Mouse (Mus musculus) layer of hippocampus, adult 11-12 months (tissue): ENCODE results near the gene Ramp1.

Experiments used
- DNase-seq: peaks from one replicate; pipeline ENCODE4 v3.0.0; 2022; ENCODE audit warnings: low spot score

Ramp1 gene

DNA sequence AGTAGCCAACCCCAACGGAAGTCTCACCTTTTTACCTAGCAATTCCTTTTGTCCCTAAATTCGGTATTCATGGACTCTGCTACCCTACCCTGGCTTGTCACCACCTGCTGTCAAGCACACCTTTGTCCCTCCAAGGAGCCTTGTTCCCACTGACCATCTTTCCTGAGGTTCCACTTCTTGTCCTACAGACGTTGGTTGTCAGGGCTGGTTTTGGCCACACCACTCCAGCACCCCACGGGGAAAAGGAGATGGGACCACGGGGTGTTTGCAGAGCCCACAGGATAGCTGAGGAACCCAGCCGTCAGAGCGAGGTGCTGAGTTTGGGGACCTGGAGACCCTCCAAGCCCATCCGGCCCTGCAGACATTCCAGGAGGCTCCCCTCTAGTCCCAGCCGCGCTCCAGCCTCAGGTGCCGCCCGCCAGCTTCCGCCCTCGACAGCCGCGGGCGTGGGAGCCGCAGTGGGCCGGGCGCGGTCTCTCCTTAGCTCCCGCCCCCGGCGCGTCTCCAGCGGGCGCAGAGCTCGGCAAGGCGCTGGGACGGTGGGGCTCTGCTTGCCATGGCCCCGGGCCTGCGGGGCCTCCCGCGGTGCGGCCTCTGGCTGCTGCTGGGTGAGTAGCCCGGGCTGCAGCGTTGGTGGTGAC, at the start of gene Ramp1:
Gene Ramp1 (plus strand): TSS at position 290 of the 641 bp plus-strand sequence.
- peak; percentile 58 for DNase-seq

DNA sequence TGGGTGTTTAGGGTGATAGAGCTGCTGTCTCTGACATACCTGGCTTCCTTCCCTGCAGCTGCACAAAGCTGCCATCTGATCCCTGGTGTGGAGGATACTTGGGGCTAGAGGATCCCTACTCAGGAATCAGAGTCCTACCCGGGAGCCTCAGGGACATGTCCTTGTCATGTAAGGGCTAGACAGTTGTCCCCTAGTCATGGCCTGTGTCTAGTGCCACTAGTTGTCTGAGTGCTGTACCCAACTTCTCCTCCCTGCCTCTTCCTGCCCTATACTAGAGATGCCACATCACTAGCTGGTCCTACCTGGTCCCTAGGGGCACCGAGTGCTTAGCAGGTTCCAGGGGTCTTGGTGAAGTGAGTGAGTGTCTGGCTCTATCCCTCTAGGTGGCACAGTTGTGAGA, 42.6 kb upstream of the Ramp1 start:
- DNase-seq: no peak

DNA sequence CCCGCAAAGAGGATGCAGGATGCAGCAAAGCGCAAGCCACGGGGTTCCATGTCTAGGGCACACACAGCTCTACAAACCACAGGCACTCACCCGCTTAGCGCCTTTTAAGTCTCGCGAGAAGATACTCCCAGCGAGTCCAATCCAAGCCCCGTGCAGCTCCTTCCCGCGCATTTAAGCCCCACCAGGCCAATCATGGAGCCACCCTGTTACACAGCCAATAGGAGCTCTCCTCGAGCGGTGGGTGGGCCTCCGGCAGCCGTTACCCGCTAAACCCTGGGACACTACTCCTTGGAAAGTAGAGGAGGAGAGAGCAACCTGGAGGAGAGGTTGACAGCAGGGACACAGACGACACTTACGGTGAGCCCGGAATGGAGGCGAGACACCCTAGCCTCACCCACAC, 34.8 kb upstream of the Ramp1 start, which contains the start of gene Rbm44:
Gene Rbm44 (plus strand): TSS at position 277 of the 400 bp plus-strand sequence.
- no peak for DNase-seq

DNA sequence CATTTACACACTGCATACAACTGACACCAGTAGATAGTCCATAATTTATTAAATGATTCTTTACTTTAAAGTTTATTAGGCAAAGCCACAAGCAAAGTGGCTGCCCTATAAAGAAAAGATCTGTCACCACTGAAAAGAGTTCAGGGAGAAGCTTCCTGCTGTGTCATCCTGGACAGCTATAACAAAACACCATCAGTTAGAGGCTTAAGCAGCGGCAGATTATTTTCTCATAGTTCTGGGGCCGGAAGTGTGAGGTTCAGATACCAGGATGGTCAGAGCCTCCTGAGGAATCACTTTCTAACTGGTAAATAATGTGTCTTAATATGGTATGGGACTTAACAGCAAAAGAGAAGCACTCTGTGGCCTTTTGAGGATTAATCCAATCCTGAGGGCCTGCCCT, 28.1 kb upstream of the Ramp1 start:
- no peak for DNase-seq

DNA sequence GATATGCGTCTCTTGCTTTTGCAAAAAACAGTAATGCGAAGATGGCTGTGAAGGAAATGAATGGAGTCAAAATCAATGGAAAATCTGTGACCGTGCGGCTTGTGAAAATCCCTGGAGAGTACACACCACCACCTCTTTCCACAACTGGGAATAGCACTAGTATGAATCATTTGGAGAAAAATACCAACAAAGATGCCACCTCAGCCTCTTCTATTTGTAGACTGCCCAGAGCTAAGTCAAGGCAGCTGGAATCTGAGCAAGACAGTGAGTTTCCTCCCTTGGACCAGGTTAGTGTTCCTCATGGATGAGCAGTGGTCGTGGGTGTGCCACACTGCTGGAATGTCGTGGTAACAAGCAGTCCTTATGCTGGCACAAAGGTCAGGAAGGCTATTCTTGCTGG, 12.8 kb upstream of the Ramp1 start:
- no peak for DNase-seq

DNA sequence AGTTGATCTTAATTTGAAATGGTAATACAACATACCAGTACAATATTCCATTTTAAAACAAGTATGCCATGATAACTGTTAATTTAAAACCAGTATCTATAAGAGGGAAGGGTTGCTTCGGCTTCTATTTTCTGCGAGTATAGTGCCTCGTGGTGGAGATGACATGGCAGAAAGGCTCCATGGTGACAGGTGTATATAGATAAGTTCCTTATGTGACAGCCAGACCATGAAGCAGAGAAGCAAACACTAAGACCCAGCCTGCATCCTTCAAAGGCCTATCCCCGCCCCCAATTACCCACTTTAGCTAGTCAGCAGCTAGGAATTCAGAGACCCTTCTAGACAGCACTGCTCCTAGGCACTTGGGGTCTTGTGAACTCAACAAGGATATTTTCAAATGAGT, 10.5 kb upstream of the Ramp1 start:
- DNase-seq: no peak

DNA sequence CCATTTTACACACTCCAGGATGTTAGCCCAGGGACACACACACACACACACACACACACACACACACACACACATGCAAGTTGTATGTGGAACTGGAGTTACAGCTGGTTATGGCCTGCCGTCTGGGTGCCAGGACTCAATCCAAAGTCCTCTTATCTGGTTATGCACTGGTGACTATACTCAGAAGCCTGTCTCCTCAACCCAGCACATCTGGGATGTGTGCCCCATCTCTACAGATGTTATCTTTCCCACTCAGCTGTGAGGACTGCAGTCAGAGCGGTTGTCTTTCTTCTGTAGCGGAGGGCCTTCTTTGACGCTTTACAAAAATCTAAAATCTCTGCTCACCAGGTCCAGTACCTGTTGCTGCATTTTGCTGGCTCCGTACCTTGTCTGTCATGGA, 4.8 kb upstream of the Ramp1 start:
- DNase-seq: no peak

DNA sequence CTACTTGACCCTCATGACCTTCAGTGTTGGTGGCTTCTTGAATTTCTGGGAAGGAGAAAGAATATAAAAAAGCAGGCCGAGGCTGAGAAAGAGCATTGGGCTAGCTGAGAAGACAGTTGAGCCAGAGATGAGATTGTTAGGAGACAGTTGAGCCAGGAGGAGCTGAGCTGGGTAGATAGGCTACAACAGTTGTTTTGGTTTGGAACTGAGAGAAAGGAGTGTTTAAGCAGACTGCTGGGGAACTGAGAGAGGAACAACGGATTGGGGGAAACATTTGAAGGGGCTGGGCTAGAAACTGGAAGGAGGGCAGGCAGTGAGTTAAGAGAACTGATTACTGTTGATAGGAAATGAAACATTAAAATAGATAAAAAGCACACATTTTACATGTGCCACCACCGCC, 3.6 kb upstream of the Ramp1 start:
- no peak for DNase-seq

DNA sequence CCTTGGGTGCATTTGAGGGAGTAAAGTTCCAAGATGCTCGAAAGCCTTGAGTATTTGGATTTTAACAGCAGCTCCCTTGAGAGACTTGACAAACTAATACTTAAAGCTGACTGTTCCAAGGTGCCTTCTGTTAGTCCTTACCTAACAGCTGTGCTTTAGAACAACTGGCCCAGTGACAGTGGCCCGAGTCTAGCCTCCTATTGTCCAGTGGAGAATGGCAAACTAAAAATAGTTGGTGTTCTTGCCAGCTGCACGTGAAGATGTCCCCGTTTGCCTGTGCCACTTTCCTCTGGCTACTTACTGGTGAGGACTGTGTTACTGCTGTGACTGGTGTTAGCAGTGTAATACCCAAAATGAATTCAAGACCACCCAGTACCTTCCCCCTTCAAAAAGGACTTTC, 2.8 kb upstream of the Ramp1 start:
- no peak for DNase-seq

DNA sequence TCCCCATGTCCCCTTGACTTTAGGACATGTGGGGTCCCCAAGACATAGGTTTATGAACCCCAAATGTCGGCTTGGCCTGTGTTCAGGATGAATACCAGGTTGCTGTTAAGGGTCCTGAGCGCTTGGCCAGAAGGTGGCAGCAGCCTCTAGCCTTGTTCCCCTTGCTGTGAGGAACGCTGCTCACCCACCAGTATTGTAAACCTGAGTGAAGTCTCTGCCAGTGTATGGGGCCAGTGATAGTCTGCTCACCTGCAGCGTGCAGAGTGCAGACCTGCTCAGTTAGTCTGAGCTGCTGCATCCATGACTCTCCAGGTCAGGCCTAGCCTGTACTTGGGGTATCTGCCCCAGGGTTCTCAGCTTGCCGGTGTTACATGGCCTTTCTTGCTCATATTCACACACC, 536 bp upstream of the Ramp1 start:
- DNase-seq: peak; percentile 87

DNA sequence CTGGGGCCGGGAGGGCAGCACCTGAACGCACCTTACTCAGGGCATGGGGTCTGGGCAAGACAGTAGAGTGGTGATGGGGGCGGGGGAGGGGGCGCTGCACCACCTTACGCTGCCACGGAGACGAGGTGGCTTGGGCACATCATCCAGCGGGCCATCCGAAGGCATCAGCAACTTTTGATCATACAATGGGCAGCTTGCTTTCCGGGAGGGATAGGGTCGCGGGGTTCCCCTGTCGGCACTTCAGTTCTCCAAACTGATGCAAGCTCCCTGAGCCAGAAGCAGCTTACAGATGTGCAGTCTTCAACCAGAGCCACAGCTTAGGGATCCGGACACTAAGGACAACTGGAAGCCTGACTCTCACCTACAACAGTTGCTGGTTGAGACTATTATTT, 548 bp downstream of the Ramp1 start:
- DNase-seq: no peak

DNA sequence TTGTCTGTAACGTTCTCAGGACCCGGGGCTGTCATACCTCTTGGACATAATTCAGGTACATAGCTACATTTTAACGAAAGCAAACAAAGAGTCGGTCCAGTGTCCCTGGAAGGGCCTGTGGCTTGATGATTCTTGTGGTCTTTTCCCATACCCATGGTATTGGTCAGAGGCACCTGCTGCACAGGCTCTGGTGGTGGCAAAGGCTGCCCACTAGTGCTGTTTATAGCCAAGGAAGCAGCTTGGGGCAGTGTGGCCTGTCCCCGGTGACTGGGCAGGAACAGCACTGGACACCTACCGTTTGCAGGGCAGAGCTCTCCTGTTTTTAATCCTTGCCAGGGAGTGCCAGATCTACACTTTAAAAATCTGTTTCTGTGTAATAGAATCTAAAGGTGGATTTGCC, 1.1 kb downstream of the Ramp1 start:
- DNase-seq: no peak

DNA sequence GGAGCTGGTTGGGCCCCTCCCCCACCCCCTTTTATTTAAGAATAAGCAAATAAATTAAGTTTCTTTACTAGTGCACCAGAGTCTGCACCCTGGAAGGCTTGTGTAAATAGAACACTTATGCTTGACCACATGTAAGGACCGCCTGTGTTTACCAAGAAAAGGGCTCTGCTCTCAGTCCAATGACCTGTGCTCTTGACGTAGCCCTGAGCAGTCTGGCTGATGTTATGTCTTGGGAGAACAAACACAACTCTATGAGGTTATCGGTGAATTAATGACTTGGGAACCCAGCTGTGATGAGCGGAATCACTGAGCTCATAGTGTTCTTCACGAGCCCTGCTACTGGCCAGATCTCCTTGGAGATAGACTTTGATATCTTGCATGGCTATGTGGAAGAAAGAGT, 1.6 kb downstream of the Ramp1 start:
- no peak for DNase-seq

DNA sequence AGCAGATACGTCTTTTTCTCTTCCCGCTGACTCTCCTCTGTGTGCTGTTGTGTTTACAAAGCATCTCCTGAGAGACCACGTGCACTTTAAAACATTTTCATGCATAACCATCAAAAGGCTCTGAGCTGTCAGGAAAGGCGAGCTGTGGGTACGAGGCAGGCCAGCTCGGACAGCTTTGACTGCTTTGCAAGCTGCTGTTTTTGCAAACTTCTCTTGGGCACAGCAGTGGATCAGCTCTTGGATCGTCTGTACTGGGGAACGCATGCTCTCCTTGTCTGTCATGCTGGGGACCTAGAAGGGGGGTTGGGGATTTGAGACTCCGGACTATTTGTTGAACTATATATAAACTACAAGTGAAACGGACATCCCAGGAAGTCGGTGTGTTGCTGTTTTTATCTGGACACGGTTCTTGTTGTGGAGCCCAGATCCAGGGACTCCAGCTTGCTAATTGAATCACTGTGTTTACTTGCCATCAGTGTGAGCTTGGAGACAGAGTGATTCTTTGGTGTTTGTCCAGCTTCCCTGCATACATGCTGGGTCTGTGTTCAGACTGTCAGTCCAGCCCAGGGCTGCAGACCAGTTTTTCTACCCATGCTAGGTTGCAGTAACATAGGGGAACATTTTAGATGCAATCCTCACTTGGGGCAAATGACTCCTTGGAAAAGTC, 2.3 kb downstream of the Ramp1 start:
- DNase-seq: no peak

DNA sequence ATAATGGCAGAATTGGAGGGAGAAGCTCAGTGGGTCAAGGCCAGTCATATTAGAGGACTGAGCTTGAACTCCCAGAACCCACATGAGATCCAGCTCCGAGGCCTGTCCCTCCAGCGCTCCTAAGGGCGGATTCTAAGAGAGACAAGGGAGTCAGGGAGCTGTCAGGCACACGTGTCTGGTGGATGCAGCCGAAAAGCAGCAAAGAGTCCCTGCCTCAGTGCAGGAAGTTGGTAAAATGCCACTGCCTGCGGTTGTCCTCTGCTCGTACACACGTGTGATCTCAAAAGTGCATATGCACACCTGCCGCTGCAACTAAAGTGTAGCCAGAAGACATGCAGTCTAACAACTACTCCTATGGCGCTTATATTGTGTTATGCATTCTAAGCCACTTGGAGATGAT, 3.7 kb downstream of the Ramp1 start:
- no peak for DNase-seq

DNA sequence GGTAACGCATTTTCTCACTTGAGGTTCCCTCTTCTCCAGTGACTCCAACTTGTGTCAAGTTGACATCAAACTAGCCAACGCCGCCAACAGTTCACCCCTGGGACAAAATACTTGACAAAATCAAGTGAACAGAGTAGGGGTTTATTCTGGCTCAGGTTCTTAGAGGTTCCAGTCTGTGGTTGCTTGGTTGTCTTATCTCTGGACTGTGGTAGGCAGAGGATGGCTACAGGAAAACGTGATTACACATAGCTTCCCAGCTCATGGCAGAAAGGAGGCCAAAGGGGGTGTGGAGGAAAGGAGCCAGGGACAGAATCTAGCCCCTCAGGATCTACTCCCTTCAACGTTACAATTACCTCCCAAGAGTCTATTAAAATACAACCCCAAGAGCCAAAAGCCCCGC, 7.1 kb downstream of the Ramp1 start:
- no peak for DNase-seq

DNA sequence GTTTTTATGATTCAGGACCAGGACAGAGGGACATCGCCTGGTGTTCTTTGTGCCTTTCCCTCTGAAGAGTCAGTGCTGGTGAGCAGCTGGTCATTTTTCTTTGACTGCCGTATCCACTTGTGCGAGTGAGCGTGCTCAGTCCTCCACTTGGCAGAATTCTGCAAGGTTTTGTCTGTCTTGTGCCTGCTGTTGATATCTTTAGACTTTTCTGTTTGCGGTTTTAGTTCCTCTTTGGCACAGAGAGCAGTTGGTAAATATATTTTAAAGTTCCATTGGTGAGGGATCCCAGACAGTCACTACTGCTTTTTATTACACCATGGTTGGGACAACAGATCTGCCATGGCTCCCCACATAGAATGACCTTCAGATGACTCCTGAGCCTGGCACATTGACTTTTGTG, 7.7 kb downstream of the Ramp1 start:
- no peak for DNase-seq

DNA sequence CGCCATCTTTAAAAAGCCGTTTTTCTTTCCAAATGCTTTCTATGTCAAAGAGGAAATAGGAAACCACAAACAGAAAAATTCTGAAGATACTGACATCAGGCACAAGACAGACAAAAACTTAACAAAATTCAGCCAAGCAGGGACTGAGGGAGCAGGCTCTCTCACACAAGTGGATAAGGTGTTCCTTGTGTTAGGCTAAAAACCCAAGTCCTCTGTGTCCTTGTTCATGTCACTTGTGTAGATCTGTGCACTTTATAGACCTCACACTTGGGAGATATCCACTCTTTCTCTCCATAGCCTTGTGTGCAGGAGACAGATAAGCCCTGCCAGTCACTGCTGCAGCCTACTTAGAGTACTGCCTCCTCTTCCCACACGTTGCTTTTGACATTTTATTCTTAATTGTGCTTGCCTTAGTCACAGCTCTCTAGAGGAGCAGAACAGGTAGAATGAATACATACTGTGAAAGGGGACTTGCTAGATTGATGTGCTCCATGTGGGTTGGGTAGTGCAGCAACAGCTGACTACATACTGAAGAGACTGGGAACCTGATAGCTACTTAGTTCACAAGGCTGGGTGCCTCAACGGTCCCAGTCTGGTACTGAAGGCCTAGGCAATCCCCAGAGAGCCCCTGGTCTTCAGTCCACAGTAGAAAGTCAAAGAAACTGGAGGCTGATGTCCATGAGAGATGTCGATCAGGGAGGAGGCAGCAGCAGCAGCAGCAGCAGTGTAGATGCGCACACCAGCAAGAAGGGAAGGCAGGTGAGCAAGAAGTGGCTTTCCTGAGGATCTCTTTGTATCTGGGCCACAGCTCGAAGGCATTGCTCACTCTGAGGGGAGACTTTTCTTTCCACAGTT, 8.4 kb downstream of the Ramp1 start:
- DNase-seq: no peak

DNA sequence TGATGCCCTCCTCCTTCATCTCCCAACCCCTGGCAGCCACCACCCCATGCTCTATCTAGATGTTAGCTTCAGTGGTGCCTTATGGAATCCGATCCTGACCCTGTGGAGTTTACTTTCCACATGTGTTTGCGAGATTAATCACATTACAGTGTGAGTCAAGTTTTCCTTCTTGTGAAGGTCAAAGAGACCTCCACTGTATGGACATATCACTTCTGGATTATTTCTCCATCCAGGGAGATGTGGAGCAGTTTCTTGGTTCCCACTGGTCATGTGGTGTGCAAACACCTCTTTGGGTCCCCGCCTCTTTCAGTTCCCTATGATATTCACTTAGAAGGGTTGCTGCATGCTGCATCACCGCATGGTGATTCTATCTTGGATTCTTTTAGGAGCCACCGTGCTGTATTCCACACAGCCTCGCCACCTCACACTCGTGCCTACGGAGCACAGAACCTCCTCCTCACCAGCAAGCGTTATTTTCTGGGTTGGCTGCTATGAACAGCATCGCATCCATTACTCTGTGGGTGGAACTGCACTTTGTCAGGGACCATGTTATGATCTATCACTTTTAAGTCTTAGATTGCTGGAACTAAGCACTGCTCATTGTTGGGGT, 9.3 kb downstream of the Ramp1 start:
- DNase-seq: peak; percentile 44

DNA sequence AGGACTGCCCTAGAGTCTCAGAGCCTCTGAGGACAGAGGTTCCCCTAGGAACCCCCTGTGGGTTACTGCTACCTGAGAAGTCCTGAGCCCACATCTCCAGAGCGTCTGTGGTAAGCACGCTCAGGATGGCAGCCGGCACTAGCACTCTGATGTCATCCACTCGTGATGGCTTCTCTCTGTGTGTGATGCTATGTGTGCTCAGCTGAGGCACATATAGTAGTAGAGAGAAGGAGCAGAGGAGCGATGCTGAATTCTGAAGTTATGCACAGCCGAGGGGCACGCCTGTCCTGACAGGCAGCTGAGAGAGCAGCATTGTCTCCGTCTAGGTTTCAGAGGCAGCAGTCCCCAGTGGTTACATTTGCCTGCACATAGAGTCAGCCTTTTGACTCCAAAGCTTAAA, 12.6 kb downstream of the Ramp1 start:
- DNase-seq: no peak

DNA sequence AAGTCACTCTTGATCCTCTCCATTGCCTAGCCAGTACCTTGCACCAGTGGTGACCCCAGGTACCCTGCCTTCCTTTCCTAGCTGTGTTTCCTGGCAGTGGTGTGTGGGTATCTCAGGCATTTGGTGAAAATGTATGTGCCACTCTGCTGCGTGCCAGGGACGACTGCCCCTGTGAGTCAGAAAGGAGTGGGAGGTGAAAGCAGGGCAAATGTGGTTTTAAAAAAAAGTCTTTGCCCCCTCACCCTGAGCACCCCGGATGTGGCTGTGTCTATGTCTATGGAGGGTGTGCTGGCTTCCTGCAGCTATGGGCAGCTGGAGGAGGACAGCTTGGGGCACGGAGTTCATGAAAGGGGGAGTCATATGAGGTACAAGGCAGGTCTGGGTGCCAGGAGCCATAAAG, 13.6 kb downstream of the Ramp1 start:
- DNase-seq: no peak

DNA sequence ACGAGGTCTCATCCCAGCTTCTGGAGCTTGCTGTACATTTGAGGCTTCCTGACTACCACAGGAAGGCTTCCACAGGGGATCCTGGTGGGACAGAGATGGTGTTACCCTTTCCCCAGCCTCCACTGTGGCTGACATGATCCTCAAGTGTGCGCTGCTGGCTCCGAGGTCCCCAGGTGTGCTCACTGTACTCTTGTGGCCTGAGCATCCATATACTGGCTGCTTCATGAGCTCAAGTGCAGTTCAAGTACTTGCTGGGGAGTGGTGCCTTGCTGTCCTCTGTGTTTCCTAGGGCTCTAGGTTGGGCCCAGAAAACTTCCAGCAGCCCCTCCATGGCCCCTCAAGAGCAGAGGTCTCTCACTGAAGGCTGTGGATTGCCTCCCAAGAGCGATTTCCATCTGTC, 14.1 kb downstream of the Ramp1 start:
- no peak for DNase-seq

DNA sequence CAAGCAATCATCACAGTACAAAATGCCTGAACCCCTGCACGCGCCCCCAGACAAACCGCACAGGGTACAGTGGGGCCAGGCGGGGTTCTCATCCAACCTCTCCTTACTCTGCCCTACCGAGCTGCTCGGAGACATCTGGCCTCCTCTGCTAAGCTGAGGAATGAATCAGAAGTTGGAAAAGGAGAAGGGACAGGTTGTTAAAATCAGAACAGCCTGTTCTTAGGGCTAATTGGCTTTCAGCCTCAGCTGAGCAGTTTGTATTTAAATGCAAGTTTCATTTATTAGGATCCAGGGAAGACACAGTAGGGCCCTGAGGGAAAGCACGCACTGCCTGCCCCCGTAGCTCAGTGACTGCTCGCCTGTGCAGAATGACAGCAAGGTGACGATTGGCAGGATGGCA, 20.2 kb downstream of the Ramp1 start:
- peak; percentile 59 for DNase-seq
